Mouse (Mus musculus): ENCODE results near the gene Gm49388.

DNA sequence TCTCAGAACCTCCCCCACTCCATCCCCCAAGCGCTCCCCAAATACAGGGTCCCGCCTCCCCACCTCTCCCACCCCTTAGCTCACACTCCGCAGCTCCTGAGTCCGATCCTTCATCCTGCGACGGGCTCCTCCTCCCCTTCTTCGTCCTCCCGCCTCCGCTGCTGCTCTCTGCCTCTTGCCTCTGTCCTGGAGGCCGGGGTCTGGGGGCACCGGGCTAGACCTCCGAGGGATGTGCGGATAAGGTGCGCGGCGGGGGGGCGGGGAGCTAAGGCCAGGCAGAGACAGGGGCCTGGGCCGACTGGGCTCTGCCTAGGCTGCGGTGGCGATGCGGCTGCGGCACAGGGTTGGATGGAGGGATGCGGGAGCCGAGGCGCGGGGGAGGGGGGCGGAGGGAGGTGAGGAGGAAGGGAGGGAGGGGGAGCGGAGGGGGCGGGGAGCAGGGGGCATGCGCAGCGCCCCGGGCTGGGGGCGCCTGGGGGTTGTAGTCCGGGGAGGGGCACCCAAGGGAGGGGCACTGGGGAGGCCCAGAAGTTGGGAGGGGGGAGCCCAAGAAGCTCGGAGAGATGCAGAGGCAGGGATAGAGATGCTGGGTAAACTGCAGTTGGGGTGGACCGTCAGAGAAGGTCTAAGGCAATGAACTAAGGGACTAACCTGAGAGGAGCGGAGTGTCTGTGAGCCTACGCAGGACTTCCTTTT, 38.9 kb downstream of the Gm49388 start, which contains the start of the genes Stx4a and Stx1b:
- no peak for TF ChIP-seq EP300 (IDR thresholded peaks at IDR 0.05; ENCODE audit: low read depth)
- TF ChIP-seq CTCF (IDR thresholded peaks at IDR 0.05; ENCODE audit: low read depth), result no peak
